Mouse (Mus musculus) right cerebral cortex, postnatal 4 days (tissue): ENCODE measurements around the gene Cfd.
A peak's percentile ranks its signal among the peaks of the same experiment; 100 is the strongest.

Experiments
- DNase-seq: peaks from one replicate; pipeline ENCODE4 v3.0.0-alpha.2; 2022

The Cfd gene

GRCm38 (mm10) chr10:79918231-79919078, 27.8 kb downstream of the Cfd start:
- no peak for DNase-seq

GRCm38 (mm10) chr10:79919251-79919849, 28.7 kb downstream of the Cfd start:
- DNase-seq: no peak

- DNase-seq: no peak
Measured at GRCm38 (mm10) chr10:79920056-79920890, 29.6 kb downstream of the Cfd start.

GRCm38 (mm10) chr10:79920958-79921535, 30.4 kb downstream of the Cfd start, which contains the start of gene R3hdm4:
Gene R3hdm4, minus strand, starts transcription at chr10:79921208.
- no peak for DNase-seq

- DNase-seq: no peak
Measured at GRCm38 (mm10) chr10:79921572-79921971, 30.9 kb downstream of the Cfd start.

- peak; percentile 98 for DNase-seq
Measured at GRCm38 (mm10) chr10:79924998-79925784, 34.5 kb downstream of the Cfd start.

- DNase-seq: no peak
Measured at GRCm38 (mm10) chr10:79925785-79926490, 35.3 kb downstream of the Cfd start.

GRCm38 (mm10) chr10:79926491-79927323, 36.1 kb downstream of the Cfd start, which contains the start of gene Arid3a:
Gene Arid3a, plus strand, starts transcription at chr10:79927043.
- DNase-seq: peak; percentile 77

- peak; percentile 53 for DNase-seq
Measured at GRCm38 (mm10) chr10:79927324-79928029, 36.8 kb downstream of the Cfd start.

- no peak for DNase-seq
Measured at GRCm38 (mm10) chr10:79928030-79928694, 37.5 kb downstream of the Cfd start.

- DNase-seq: no peak
Measured at GRCm38 (mm10) chr10:79928907-79929701, 38.5 kb downstream of the Cfd start.

- no peak for DNase-seq
Measured at GRCm38 (mm10) chr10:79929967-79930825, 39.5 kb downstream of the Cfd start.

- DNase-seq: no peak
Measured at GRCm38 (mm10) chr10:79930826-79931186, 40.2 kb downstream of the Cfd start.

- DNase-seq: no peak
Measured at GRCm38 (mm10) chr10:79931797-79932196, 41.1 kb downstream of the Cfd start.

- DNase-seq: peak; percentile 35
Measured at GRCm38 (mm10) chr10:79932736-79933135, 42.1 kb downstream of the Cfd start.

GRCm38 (mm10) chr10:79933145-79933679, 42.6 kb downstream of the Cfd start:
- DNase-seq: no peak

- no peak for DNase-seq
Measured at GRCm38 (mm10) chr10:79933861-79934260, 43.2 kb downstream of the Cfd start.
